Mouse (Mus musculus) spleen, adult 2 months (tissue): ENCODE measurements around the gene Cnga4.

Experiments
- CTCF ChIP-seq: fragments of 200-500 bp; IDR thresholded peaks from 2 replicates; pipeline ENCODE4 v1.5.1; 2011; ENCODE audit warnings: mild to moderate bottlenecking, inconsistent platforms; ENCODE audit not compliant: insufficient read depth, insufficient read length, insufficient replicate concordance; ENCODE audit errors: extremely low read depth
- POLR2A ChIP-seq: fragments of 200-500 bp; IDR thresholded peaks from 2 replicates; pipeline ENCODE4 v1.6.1; 2011; ENCODE audit warnings: low read depth, low read length, inconsistent platforms

DNA sequence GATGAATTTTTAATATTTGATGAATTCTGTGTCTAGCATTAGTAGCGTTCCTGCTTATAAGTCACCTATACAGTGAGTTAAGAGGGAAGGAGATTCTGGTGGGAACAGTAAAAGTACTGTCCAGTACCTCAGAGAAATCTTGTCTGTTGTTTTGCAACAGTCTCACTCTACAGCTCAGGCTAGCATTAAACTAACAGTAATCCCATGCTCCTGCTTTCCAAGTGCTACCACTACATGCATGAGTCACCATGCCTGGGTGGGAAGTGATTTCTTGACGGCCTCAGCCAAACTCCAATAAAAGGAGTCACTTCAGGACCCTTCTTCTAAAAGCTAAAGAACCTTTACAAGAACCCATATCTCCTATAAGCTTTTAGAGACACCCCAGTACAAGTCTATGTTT lies 42.7 kb upstream of the Cnga4 start:
- TF ChIP-seq POLR2A (no peak), CTCF (no peak)
